In genomic region chr5:3543629-3544479, GRCm38 (mm10) we compare ENCODE assay signal across 8 mouse cellular contexts. TPM values are rescaled to one million over a fixed set of nuclear protein-coding genes. Genes with fewer than 3 reads are reported as not detected.
DNase-seq lines count a peak whose midpoint lies in the region; ATAC-seq and TF ChIP-seq lines count a peak whose summit lies in the region.

Gene Fam133b, plus strand, starts transcription at chr5:3543833.

- no peaks in the 10 kb centered on the region for H3K27me3 ChIP-seq in C2C12 (ENCODE audit: control insufficient read depth, insufficient read depth, insufficient read length)
- no peaks in the 10 kb centered on the region for H3K27me3 ChIP-seq in erythroblast, embryonic 14.5 days (ENCODE audit: control insufficient read depth)
- H3K27me3 ChIP-seq in heart, embryonic 13.5 days (replicated peaks): no peaks in the 10 kb centered on the region
- no peaks in the 10 kb centered on the region for H3K27me3 ChIP-seq in liver, embryonic 12.5 days (replicated peaks)
- no peaks in the 10 kb centered on the region for H3K27me3 ChIP-seq in stomach, embryonic 15.5 days (replicated peaks)

- H3K79me3 ChIP-seq in C2C12 (ENCODE audit: low read depth): peaks cover 49% of the 10 kb centered on the region

- no peaks in the 10 kb centered on the region for H3K9me3 ChIP-seq in erythroblast, embryonic 14.5 days (ENCODE audit: control insufficient read depth, low read length)
- H3K9me3 ChIP-seq in heart, embryonic 13.5 days: no peaks in the 10 kb centered on the region
- no peaks in the 10 kb centered on the region for H3K9me3 ChIP-seq in liver, embryonic 12.5 days (replicated peaks)
- no peaks in the 10 kb centered on the region for H3K9me3 ChIP-seq in stomach, embryonic 15.5 days

- H3K79me2 ChIP-seq in C2C12 (ENCODE audit: control insufficient read depth, insufficient read depth): peaks cover 54% of the 10 kb centered on the region

- peak within 1 kb of the TSS; percentile 90 for H3K27ac ChIP-seq in heart, embryonic 13.5 days (replicated peaks)
- peak within 1 kb of the TSS; percentile 82 for H3K27ac ChIP-seq in liver, embryonic 12.5 days
- H3K27ac ChIP-seq in stomach, embryonic 15.5 days: peak within 1 kb of the TSS; percentile 90

- H3K4me2 ChIP-seq in heart, embryonic 13.5 days: peak within 1 kb of the TSS; percentile 82
- H3K4me2 ChIP-seq in liver, embryonic 12.5 days: peak within 1 kb of the TSS; percentile 75
- peak within 1 kb of the TSS; percentile 63 for H3K4me2 ChIP-seq in stomach, embryonic 15.5 days

- peak; percentile 97 for DNase-seq in brain, embryonic 14.5 days (ENCODE audit: low read depth)
- DNase-seq in kidney, postnatal 10 days: peak; percentile 98
- DNase-seq in natural killer cell, adult 2 months (ENCODE audit: low spot score in 2 of 2): peak; percentile 89 to 92

- H3ac ChIP-seq in C2C12 (ENCODE audit: control insufficient read depth, insufficient read length, low read depth): peak within 1 kb of the TSS; percentile 91

- peak; percentile 71; the same call in 1 of the 2 replicates for TF ChIP-seq POLR2A in brain, embryonic 14.5 days (IDR thresholded peaks at IDR 0.05; ENCODE audit: borderline replicate concordance, extremely low read depth, insufficient read depth, insufficient read length, poor library complexity, severe bottlenecking)

- peaks cover 39% of the 10 kb centered on the region for H3K4me1 ChIP-seq in erythroblast, embryonic 14.5 days (ENCODE audit: control insufficient read depth)
- H3K4me1 ChIP-seq in heart, embryonic 13.5 days: peaks cover 16% of the 10 kb centered on the region
- H3K4me1 ChIP-seq in liver, embryonic 12.5 days: peaks cover 25% of the 10 kb centered on the region
- H3K4me1 ChIP-seq in stomach, embryonic 15.5 days: peaks cover 12% of the 10 kb centered on the region; the same call in 1 of the 2 replicates

- peak; percentile 98 for TF ChIP-seq CTCF in C2C12 (IDR thresholded peaks at IDR 0.05; ENCODE audit: control insufficient read depth, insufficient read depth, insufficient read length)
- peak; percentile 96 for TF ChIP-seq CTCF in brain, embryonic 14.5 days (IDR thresholded peaks at IDR 0.05; ENCODE audit: borderline replicate concordance, extremely low read depth, insufficient read depth, insufficient read length)

- peaks cover 22% of the 10 kb centered on the region for H3K36me3 ChIP-seq in C2C12 (ENCODE audit: control insufficient read depth, insufficient read depth)
- peaks cover 18% of the 10 kb centered on the region for H3K36me3 ChIP-seq in erythroblast, embryonic 14.5 days (ENCODE audit: control insufficient read depth)
- H3K36me3 ChIP-seq in heart, embryonic 13.5 days: peaks cover 10% of the 10 kb centered on the region
- peaks cover 18% of the 10 kb centered on the region for H3K36me3 ChIP-seq in liver, embryonic 12.5 days
- H3K36me3 ChIP-seq in stomach, embryonic 15.5 days: no peaks in the 10 kb centered on the region

- H3K9ac ChIP-seq in heart, embryonic 13.5 days: peak within 1 kb of the TSS; percentile 95
- peak within 1 kb of the TSS; percentile 95 for H3K9ac ChIP-seq in liver, embryonic 12.5 days
- peak within 1 kb of the TSS; percentile 95 for H3K9ac ChIP-seq in stomach, embryonic 15.5 days

- peak; percentile 96 for ATAC-seq in heart, embryonic 13.5 days (ENCODE audit: extremely low read depth, insufficient number of reproducible peaks, low FRiP score, low TSS enrichment)
- ATAC-seq in liver, embryonic 12.5 days: peak; percentile 95
- peak; percentile 95 for ATAC-seq in stomach, embryonic 15.5 days (ENCODE audit: insufficient read depth, low FRiP score, low read depth)

- WGBS in heart, embryonic 13.5 days: under 1% methylated on average over 76 of the region's 80 CpGs
- under 1% methylated on average over 80 of the region's 80 CpGs for WGBS in liver, embryonic 12.5 days (ENCODE audit: insufficient replicate concordance)
- WGBS in stomach, embryonic 15.5 days: under 1% methylated on average over 80 of the region's 80 CpGs

- peak within 1 kb of the TSS; percentile 87 for H3K4me3 ChIP-seq in C2C12 (ENCODE audit: insufficient read depth, poor library complexity, severe bottlenecking)
- H3K4me3 ChIP-seq in erythroblast, embryonic 14.5 days (replicated peaks): peak within 1 kb of the TSS; percentile 84
- peak within 1 kb of the TSS; percentile 87 for H3K4me3 ChIP-seq in heart, embryonic 13.5 days
- peak within 1 kb of the TSS; percentile 93 for H3K4me3 ChIP-seq in liver, embryonic 12.5 days
- H3K4me3 ChIP-seq in stomach, embryonic 15.5 days (replicated peaks): peak within 1 kb of the TSS; percentile 91

TF ChIP-seq in C2C12, 6 proteins besides CTCF, POLR2A, EP300 and RAD21:
- TF ChIP-seq MYOD1 (IDR thresholded peaks at IDR 0.05; ENCODE audit: control insufficient read depth, insufficient read length, low read depth): no peak
- peak; percentile 34 for TF ChIP-seq MAX (IDR thresholded peaks at IDR 0.05)

RNA-seq across cellular contexts. Expression of gene Fam133b, which starts in this region (rescaled TPM):
- polyA plus RNA-seq in C2C12 (2012; fragmentation: generic; extraction: Trizol): 13.3 TPM
- 26.6 and 27.1 TPM in 2 replicates for polyA plus RNA-seq in brain, embryonic 14.5 days (2012; rRNA removed)
- polyA plus RNA-seq in erythroblast, embryonic 14.5 days (2012): 2.2 and 2.6 TPM in 2 replicates
- polyA plus RNA-seq in heart, embryonic 13.5 days (2015; fragmentation: Nextera tagmentation; extraction: Ambion mirVana): 15.2 and 15.7 TPM in 2 replicates
- polyA plus RNA-seq in liver, embryonic 12.5 days (2016; fragmentation: Nextera tagmentation; extraction: Ambion mirVana): 16.1 and 17.4 TPM in 2 replicates
- polyA plus RNA-seq in stomach, embryonic 15.5 days (2015; fragmentation: Nextera tagmentation; extraction: Ambion mirVana): 24.8 TPM in 2 replicates

Comparison
In these comparisons a context has a peak if more than half of its experiments do, and no peak if none do; other contexts are left out.
1. Peak in every context shown above with its lines: DNase-seq, ATAC-seq, H3K4me3 ChIP-seq and H3K27ac ChIP-seq.